Mouse (Mus musculus): ENCODE measurements around the gene Tmprss7. TPM values are rescaled to one million over a fixed set of nuclear protein-coding genes. Genes with fewer than 3 reads are reported as not detected.

Gene Tmprss7
- polyA plus RNA-seq, 1 experiment from 2014 or later, result 0.13 TPM

GRCm38 (mm10) chr16:45658248-45658647 lies 35.2 kb downstream of the Tmprss7 start:
- WGBS, result 89% methylated on average over 1 of the region's 1 CpGs
- no peak for DNase-seq (ENCODE audit: low spot score)
- TF ChIP-seq EP300 (optimal IDR thresholded peaks at IDR 0.05) (no peak), CTCF (IDR thresholded peaks at IDR 0.05; ENCODE audit: low read depth) (no peak)

DNA sequence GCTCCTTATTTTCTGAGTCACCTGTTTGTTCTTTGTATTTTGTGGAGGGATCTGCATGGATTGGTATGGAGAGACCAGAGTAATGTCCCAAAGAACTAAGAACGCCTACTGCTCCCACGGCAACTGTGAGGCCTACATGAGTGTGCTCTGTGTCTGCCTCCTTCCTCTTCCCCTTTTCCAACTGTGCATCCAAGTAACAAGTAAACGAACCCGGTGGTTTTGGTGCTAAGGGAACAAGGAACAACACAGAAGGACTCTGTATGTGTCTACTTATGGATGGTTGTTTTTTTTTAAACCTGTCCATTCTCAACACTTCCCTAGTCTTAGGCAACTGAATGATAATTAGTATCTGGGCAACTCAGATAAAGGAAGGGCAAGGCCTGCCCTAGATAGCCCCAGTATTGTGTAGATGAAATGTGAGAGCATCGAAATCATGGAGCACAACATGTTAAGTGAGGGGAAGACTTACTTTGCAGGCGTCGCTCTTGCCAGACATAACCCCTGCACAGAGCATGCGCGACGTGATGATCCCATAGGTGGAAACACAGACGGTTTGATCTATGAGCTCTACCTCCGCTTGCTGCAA lies 35.8 kb downstream of the Tmprss7 start:
- H3K27ac ChIP-seq (replicated peaks), result no peak overlapping the region
- H3K4me2 ChIP-seq (replicated peaks; ENCODE audit: low read depth), result no peak overlapping the region
- H3K36me3 ChIP-seq (ENCODE audit: control insufficient read depth, insufficient read depth, low read length), result no peaks in the 10 kb centered on the region
- no peaks in the 10 kb centered on the region for H3K9me3 ChIP-seq (ENCODE audit: control insufficient read depth, low read length)
- 86% methylated on average over 12 of the region's 12 CpGs for WGBS
- no peaks in the 10 kb centered on the region for H3K27me3 ChIP-seq (ENCODE audit: control insufficient read depth, insufficient read depth, low read length)
- ATAC-seq (ENCODE audit: low FRiP score, low TSS enrichment) (no peak), DNase-seq (ENCODE audit: low spot score) (no peak)
- no peaks in the 10 kb centered on the region for H3K4me1 ChIP-seq (replicated peaks; ENCODE audit: control insufficient read depth, insufficient read depth)
- no peak overlapping the region for H3K9ac ChIP-seq (ENCODE audit: low read length)
- H3K4me3 ChIP-seq (ENCODE audit: low read depth, low read length), result no peak overlapping the region
- no peak for TF ChIP-seq CTCF (IDR thresholded peaks at IDR 0.05; ENCODE audit: low read depth)
- no peak for TF ChIP-seq EP300 (optimal IDR thresholded peaks at IDR 0.05)

More at GRCm38 (mm10) chr16:45658248-45658647, 35.2 kb downstream of the Tmprss7 start:
- H3K27me3 ChIP-seq (ENCODE audit: control insufficient read depth, insufficient read depth, low read length), result no peaks in the 10 kb centered on the region
- H3K36me3 ChIP-seq (ENCODE audit: control insufficient read depth, insufficient read depth, low read length), result no peaks in the 10 kb centered on the region
- H3K4me1 ChIP-seq (replicated peaks; ENCODE audit: control insufficient read depth, insufficient read depth), result no peaks in the 10 kb centered on the region
- no peak overlapping the region for H3K4me2 ChIP-seq (replicated peaks; ENCODE audit: low read depth)
- no peaks in the 10 kb centered on the region for H3K9me3 ChIP-seq (ENCODE audit: control insufficient read depth, low read length)
- ATAC-seq (ENCODE audit: low FRiP score, low TSS enrichment), result no peak
- H3K9ac ChIP-seq (ENCODE audit: low read length), result no peak overlapping the region
- no peak overlapping the region for H3K4me3 ChIP-seq (ENCODE audit: low read depth, low read length)
- H3K27ac ChIP-seq (replicated peaks), result no peak overlapping the region

GRCm38 (mm10) chr16:45654465-45654864 lies 39.0 kb downstream of the Tmprss7 start:
- H3K9me3 ChIP-seq (ENCODE audit: control insufficient read depth, low read length), result no peaks in the 10 kb centered on the region
- H3K27me3 ChIP-seq (ENCODE audit: control insufficient read depth, insufficient read depth, low read length), result no peaks in the 10 kb centered on the region
- no peaks in the 10 kb centered on the region for H3K4me1 ChIP-seq (replicated peaks; ENCODE audit: control insufficient read depth, insufficient read depth)
- H3K36me3 ChIP-seq (ENCODE audit: control insufficient read depth, insufficient read depth, low read length), result no peaks in the 10 kb centered on the region
- ATAC-seq (ENCODE audit: low FRiP score, low TSS enrichment) (no peak), DNase-seq (ENCODE audit: low spot score) (no peak)
- H3K27ac ChIP-seq (replicated peaks), result peak overlapping the region; percentile 91
- TF ChIP-seq CTCF (IDR thresholded peaks at IDR 0.05; ENCODE audit: low read depth), result no peak
- TF ChIP-seq EP300 (optimal IDR thresholded peaks at IDR 0.05), result no peak
- H3K4me3 ChIP-seq (ENCODE audit: low read depth, low read length), result peak overlapping the region; percentile 43; the same call in 1 of the 2 replicates
- 46% methylated on average over 9 of the region's 9 CpGs for WGBS
- peak overlapping the region; percentile 60 for H3K4me2 ChIP-seq (replicated peaks; ENCODE audit: low read depth)
- no peak overlapping the region for H3K9ac ChIP-seq (ENCODE audit: low read length)

DNA sequence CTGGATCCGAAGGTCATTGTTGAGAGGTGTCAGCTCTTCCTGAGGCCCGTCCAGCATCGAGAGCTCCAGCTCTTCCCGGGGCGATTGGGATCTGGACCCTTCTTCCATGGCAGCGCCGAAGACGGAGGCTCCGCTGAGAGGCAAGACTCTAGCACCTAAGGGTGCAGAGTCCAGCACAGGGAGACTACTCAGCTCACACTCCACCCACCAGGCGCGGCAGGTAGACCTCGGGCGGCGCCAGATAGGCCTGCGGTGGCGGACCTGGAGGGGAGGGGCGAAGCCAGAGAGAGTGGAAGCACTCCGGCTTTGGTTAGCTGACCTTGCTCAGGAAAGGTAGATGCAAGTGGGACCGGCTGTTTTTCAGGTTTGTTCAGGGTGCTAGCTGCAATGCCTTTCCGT lies 39.5 kb downstream of the Tmprss7 start, which contains the start of gene BC016579:
Gene BC016579 (minus strand): TSS at position 135 of the 399 bp plus-strand sequence.
- Histone ChIP-seq H3K27ac (replicated peaks) (peak within 1 kb of the TSS; percentile 91), H3K9me3 (ENCODE audit: control insufficient read depth, low read length) (no peaks in the 10 kb centered on the region), H3K4me1 (replicated peaks; ENCODE audit: control insufficient read depth, insufficient read depth) (no peaks in the 10 kb centered on the region), H3K4me2 (replicated peaks; ENCODE audit: low read depth) (peak within 1 kb of the TSS; percentile 60), H3K4me3 (ENCODE audit: low read depth, low read length) (peak within 1 kb of the TSS; percentile 43), H3K9ac (ENCODE audit: low read length) (peak within 1 kb of the TSS; percentile 65), H3K27me3 (ENCODE audit: control insufficient read depth, insufficient read depth, low read length) (no peaks in the 10 kb centered on the region), H3K36me3 (ENCODE audit: control insufficient read depth, insufficient read depth, low read length) (no peaks in the 10 kb centered on the region)
- TF ChIP-seq CTCF (IDR thresholded peaks at IDR 0.05; ENCODE audit: low read depth) (no peak), EP300 (optimal IDR thresholded peaks at IDR 0.05) (no peak)
- DNase-seq (ENCODE audit: low spot score) (peak; percentile 95), ATAC-seq (ENCODE audit: low FRiP score, low TSS enrichment) (peak; percentile 98)
- WGBS, result 3% methylated on average over 20 of the region's 20 CpGs

DNA sequence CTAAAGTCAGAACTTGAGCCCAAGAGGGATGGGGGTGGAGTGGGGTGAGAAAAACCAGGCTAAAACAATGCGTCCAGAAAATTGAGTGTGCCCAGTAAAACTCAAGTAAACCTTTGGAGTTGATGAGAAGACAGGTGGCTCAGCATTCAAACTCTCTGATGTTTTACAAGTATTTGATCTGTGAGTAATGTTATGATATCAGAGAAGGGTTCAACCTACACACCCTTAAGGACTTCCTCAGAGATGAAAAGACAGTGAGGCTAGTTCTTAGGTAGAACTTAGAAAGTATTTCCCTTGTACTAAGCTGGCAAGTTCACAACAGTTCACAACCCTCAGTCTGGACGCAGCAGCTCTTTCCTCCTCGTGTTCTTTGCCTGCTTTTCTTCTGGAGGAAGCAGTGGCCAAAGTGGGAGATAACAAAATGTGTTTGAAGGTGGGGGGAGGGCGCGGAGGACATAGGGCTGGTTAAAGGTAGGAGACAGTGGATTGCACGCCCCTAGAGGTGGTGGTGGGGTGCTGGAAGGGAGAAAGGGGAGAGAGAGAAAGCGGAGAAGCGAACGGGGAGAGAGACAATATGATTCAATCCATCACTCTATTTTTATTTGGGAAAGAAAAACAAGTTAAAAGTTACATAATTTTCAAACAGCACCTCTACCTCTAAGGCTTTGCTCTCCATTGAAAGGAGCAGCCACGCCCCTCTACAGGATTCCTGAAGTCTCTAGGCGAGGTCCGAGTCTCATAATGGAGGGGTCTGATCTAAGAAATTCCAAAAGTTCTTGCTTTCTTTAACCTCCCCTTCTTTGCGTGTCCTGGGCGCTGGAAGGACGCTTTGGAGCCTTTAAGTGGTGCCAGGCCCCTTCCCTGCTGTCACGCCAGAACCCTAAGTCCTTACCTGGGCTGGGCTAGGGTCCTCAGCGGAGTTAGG lies 40.2 kb downstream of the Tmprss7 start:
- ATAC-seq (ENCODE audit: low FRiP score, low TSS enrichment) (peak; percentile 25; the same call in 1 of the 2 replicates), DNase-seq (ENCODE audit: low spot score) (peak; percentile 60)
- Histone ChIP-seq H3K4me2 (replicated peaks; ENCODE audit: low read depth) (peak overlapping the region; percentile 60), H3K36me3 (ENCODE audit: control insufficient read depth, insufficient read depth, low read length) (no peaks in the 10 kb centered on the region), H3K4me3 (ENCODE audit: low read depth, low read length) (peak overlapping the region; percentile 43), H3K4me1 (replicated peaks; ENCODE audit: control insufficient read depth, insufficient read depth) (no peaks in the 10 kb centered on the region), H3K27me3 (ENCODE audit: control insufficient read depth, insufficient read depth, low read length) (no peaks in the 10 kb centered on the region), H3K9me3 (ENCODE audit: control insufficient read depth, low read length) (no peaks in the 10 kb centered on the region), H3K9ac (ENCODE audit: low read length) (peak overlapping the region; percentile 65), H3K27ac (replicated peaks) (peak overlapping the region; percentile 91)
- TF ChIP-seq EP300 (optimal IDR thresholded peaks at IDR 0.05) (no peak), CTCF (IDR thresholded peaks at IDR 0.05; ENCODE audit: low read depth) (peak; percentile 27; the same call in 1 of the 2 replicates)
- 10% methylated on average over 17 of the region's 17 CpGs for WGBS
